Mouse (Mus musculus): Measurements from ENCODE around the gene BC049352. TPM values are rescaled to one million over a fixed set of nuclear protein-coding genes. Genes with fewer than 3 reads are reported as not detected.

The BC049352 gene
- total RNA-seq, 2 experiments from 2014 or later: 0.92 to 2.8 TPM

DNA sequence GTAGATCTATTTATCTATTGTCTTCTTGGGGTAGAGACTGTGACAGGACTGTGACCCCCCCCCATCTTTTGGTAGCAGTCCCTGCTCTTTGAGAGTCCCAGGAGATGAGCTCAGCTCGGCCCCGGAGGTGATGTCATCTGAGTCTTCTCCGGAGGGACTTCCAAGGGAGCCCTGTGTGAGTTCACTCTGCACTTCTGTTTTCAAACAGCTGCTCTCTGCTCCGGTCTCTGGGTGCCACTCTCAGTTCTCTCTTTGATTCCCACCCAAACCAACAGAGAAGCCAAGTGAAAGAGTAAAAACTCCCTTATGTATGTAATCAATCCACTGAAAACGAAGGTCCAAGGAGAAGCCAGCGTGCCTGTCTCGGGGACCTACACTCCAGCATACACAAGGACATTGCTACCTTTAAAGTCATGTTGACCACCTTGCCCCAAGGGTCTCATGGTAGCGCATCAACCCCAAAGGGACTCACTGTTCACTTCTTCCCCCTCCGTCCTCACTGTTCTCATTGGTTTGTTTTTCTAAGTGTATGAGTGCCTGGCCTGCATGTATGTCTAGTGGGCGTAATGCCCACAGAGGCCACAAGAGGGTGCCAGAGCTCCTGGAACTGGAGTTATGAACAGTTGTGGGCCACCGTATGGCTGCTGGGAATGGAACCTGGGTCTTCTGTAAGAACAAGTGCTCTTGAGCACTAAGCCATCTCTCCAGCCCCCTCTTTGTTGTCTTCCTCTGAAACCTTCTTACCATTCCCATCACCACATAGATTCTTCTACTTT lies 117.6 kb downstream of the BC049352 start:
- intact Hi-C loops (cut with DNase I): loop anchor here (1.0 to 2.0 kb wide), 4 partner anchors 79 to 117 kb away; no protein-coding TSS in a partner anchor
- peak; percentile 28 for DNase-seq

More for the DNA sequence above, 117.6 kb downstream of the BC049352 start:
- TF ChIP-seq CTCF (IDR thresholded peaks at IDR 0.05): peak; percentile 66
- no peak overlapping the region for H3K27ac ChIP-seq
- no peak overlapping the region for H3K4me3 ChIP-seq

Small RNAs within 50 kb of the gene (microRNA-seq; reads per million reads assigned to microRNA genes)
- gene Mir7086: not detected

Other genes with a start within 250 kb of the BC049352 start
- 10 to 100 TPM; 40.7 to 48.2 TPM for gene Ube4a, start 216.4 kb upstream of the BC049352 start, total RNA-seq (2021)
- gene Cd3g, start 201.6 kb upstream of the BC049352 start, total RNA-seq (2021): not detected
- not detected for gene Cd3d, start 200.2 kb upstream of the BC049352 start, total RNA-seq (2021)
- gene Cd3e, start 172.4 kb upstream of the BC049352 start, total RNA-seq (2021): not detected
- under 1 TPM; 0.31 TPM for gene Mpzl2, start 142.2 kb upstream of the BC049352 start, total RNA-seq (2021)
- gene Mpzl3, start 126.8 kb upstream of the BC049352 start, total RNA-seq (2021): 1 to 10 TPM; 1.7 to 2.0 TPM
- under 1 TPM; 0.64 to 0.66 TPM for gene Jaml, start 102.8 kb upstream of the BC049352 start, total RNA-seq (2021)
- gene Scn2b, start 64.2 kb upstream of the BC049352 start, total RNA-seq (2021): 1 to 10 TPM; 1.9 to 2.0 TPM
- 100 to 1,000 TPM; 201 to 246 TPM for gene Scn4b, start 43.6 kb upstream of the BC049352 start, total RNA-seq (2021)
- not detected for gene Tmprss4, start 22.1 kb downstream of the BC049352 start, total RNA-seq (2021)
- gene Il10ra, start 87.1 kb downstream of the BC049352 start, total RNA-seq (2021): under 1 TPM; 0.47 to 0.54 TPM
- under 1 TPM; 0.48 to 0.73 TPM for gene Tmprss13, start 137.1 kb downstream of the BC049352 start, total RNA-seq (2021)
- gene Fxyd6, start 188.2 kb downstream of the BC049352 start, total RNA-seq (2021): 10 to 100 TPM; 26.7 to 84.7 TPM
- 1 to 10 TPM in 1 of 2 experiments, under 1 TPM in 1; 0.82 to 1.7 TPM for gene Fxyd2, start 217.7 kb downstream of the BC049352 start, total RNA-seq (2021)
- gene Dscaml1, start 244.6 kb downstream of the BC049352 start, total RNA-seq (2021): not detected